Mouse (Mus musculus) layer of hippocampus, adult 11-12 months (tissue): ENCODE measurements around the gene Pdlim7.

Source experiments
- DNase-seq: peaks from one replicate; pipeline ENCODE4 v3.0.0; 2022; ENCODE audit warnings: low spot score

Gene Pdlim7

GRCm38 (mm10) chr13:55465184-55465583 is 48.3 kb downstream of the Pdlim7 start:
- peak; percentile 65 for DNase-seq

- peak; percentile 70 for DNase-seq
Observed at GRCm38 (mm10) chr13:55464027-55464884, 49.2 kb downstream of the Pdlim7 start, which contains the start of gene Prr7. Gene Prr7, plus strand, starts transcription at chr13:55464267.

- no peak for DNase-seq
Observed at GRCm38 (mm10) chr13:55463399-55464026, 50.0 kb downstream of the Pdlim7 start.

- DNase-seq, result no peak
Observed at GRCm38 (mm10) chr13:55462965-55463364, 50.5 kb downstream of the Pdlim7 start.

GRCm38 (mm10) chr13:55451785-55452549 is 61.5 kb downstream of the Pdlim7 start:
- no peak for DNase-seq

- no peak for DNase-seq
Observed at GRCm38 (mm10) chr13:55451296-55451695, 62.2 kb downstream of the Pdlim7 start.

GRCm38 (mm10) chr13:55450511-55450980 is 62.9 kb downstream of the Pdlim7 start:
- DNase-seq, result peak; percentile 58

- no peak for DNase-seq
Observed at GRCm38 (mm10) chr13:55449679-55450441, 63.6 kb downstream of the Pdlim7 start.

GRCm38 (mm10) chr13:55449205-55449604 is 64.3 kb downstream of the Pdlim7 start:
- DNase-seq, result no peak

- DNase-seq, result no peak
Observed at GRCm38 (mm10) chr13:55448131-55448530, 65.3 kb downstream of the Pdlim7 start.

- no peak for DNase-seq
Observed at GRCm38 (mm10) chr13:55447543-55447943, 65.9 kb downstream of the Pdlim7 start.

- DNase-seq, result no peak
Observed at GRCm38 (mm10) chr13:55446483-55447105, 66.9 kb downstream of the Pdlim7 start.
